Comparison of ENCODE assay signal across 23 mouse cellular contexts in the genomic region with DNA sequence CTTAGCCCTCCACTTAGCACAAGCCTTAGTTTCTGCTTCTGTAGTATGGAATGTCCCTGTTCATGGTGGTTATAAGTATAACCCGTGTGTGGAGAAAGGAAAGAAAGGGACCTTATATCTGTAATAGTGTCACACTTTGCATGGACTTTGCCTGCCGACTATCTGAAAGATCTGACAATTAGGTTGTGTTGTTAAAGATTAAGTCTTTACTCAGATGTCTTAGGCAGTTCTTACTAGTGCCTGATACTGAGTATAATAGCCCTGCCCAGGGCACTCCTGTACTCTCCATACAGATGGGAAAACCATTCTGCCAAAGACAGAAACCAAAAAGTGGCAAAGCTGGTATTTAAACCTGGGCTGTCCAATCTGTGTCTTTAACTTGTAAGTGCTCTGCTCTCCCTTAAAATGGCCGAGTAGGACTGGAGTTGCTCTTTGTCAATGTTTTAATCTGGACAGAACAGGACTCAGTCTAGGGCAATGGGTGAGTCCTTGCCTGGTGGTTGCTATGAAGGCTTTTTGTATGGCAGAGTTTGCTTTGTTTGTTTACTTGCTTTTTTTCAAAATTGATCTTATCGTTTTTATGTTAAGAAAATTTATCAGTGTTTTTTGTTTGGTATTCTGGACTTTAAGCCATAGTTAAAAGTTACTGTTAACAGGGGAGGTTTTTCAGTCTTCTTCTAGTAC.
"Had no signal": no experiment of that assay in that cellular context is flagged by ENCODE, and none has a peak within 500 bp of the region (broad histone marks: within the 10 kb centered on the region; RNA-seq: fewer than 3 reads in every experiment).

No protein-coding gene starts in this region.

- H3K9ac ChIP-seq: forebrain, postnatal 0 days; heart, embryonic 13.5 days; heart, embryonic 15.5 days; hindbrain, embryonic 14.5 days; limb, embryonic 12.5 days; liver, embryonic 13.5 days; liver, embryonic 15.5 days had no signal

- ATAC-seq: forebrain, postnatal 0 days; hindbrain, embryonic 16.5 days; inflammation-experienced regulatory T-cells, adult 6 months had no signal

- H3K4me2 ChIP-seq: heart, embryonic 11.5 days; heart, embryonic 13.5 days; heart, embryonic 15.5 days; hindbrain, embryonic 14.5 days; limb, embryonic 12.5 days; liver, embryonic 13.5 days; liver, embryonic 15.5 days had no signal

- H3K4me3 ChIP-seq: heart, adult 2 months; heart, embryonic 13.5 days; heart, embryonic 15.5 days; left cerebral cortex, adult 2 months; limb, embryonic 10.5 days; limb, embryonic 12.5 days; liver, embryonic 13.5 days; liver, embryonic 15.5 days had no signal

- H3K27me3 ChIP-seq: heart, embryonic 13.5 days; heart, embryonic 15.5 days; limb, embryonic 12.5 days; liver, embryonic 13.5 days; liver, embryonic 15.5 days had no signal

- H3K27ac ChIP-seq: heart, adult 2 months; heart, embryonic 13.5 days; heart, embryonic 15.5 days; hindbrain, embryonic 14.5 days; left cerebral cortex, adult 2 months; limb, embryonic 10.5 days; limb, embryonic 12.5 days; liver, embryonic 13.5 days; liver, embryonic 15.5 days had no signal

- H3K9me3 ChIP-seq: heart, embryonic 13.5 days; heart, embryonic 15.5 days; limb, embryonic 10.5 days; limb, embryonic 12.5 days; liver, embryonic 13.5 days; liver, embryonic 15.5 days had no signal

- DNase-seq: forebrain, postnatal 0 days; gastrocnemius, postnatal 14 days; gastrocnemius, postnatal 36 days; heart, adult 11 months; heart, adult 2 months; heart, postnatal 14 days; heart, postnatal 36 days; kidney, adult 11 months; kidney, adult 8-10 months; kidney, postnatal 14 days; kidney, postnatal 36 days; liver; liver, embryonic 13.5 days had no signal

- H3K36me3 ChIP-seq: heart, embryonic 13.5 days; heart, embryonic 15.5 days; limb, embryonic 10.5 days; limb, embryonic 12.5 days; liver, embryonic 13.5 days; liver, embryonic 15.5 days had no signal

- H3K4me1 ChIP-seq: heart, embryonic 13.5 days; heart, embryonic 15.5 days; liver, embryonic 13.5 days had no signal
